Mouse (Mus musculus) heart, adult 2 months (tissue): ENCODE data around the gene Ypel2. TPM values are rescaled to one million over a fixed set of nuclear protein-coding genes. Genes with fewer than 3 reads are reported as not detected.

Experiments
- DNase-seq, 2 experiments: peaks; one replicate each; pipeline ENCODE4 v3.0.0; 2021
- H3K27ac ChIP-seq: fragments of 200-600 bp; 2 replicates; pipeline ENCODE4 v1.8.1; 2022
- H3K27me3 ChIP-seq: fragments of 200-500 bp; 2 replicates; pipeline ENCODE4 v1.6.1; 2012; ENCODE audit warnings: mild to moderate bottlenecking, low read length, inconsistent platforms, mixed read lengths; ENCODE audit not compliant: control insufficient read depth, insufficient read depth
- H3K36me3 ChIP-seq: fragments of 200-500 bp; 2 replicates; pipeline ENCODE4 v1.6.1; 2012; ENCODE audit warnings: low read length, inconsistent platforms; ENCODE audit not compliant: control insufficient read depth, insufficient read depth
- H3K4me1 ChIP-seq: fragments of 200-500 bp; 2 replicates; pipeline ENCODE4 v1.6.1; 2011; ENCODE audit warnings: low read length; ENCODE audit not compliant: control insufficient read depth, insufficient read depth
- H3K4me3 ChIP-seq: fragments of 200-600 bp; 2 replicates; pipeline ENCODE4 v1.8.1; 2022
- H3K79me2 ChIP-seq: fragments of 200-500 bp; replicated peaks from 2 replicates; pipeline ENCODE4 v1.6.1; 2012; ENCODE audit warnings: mild to moderate bottlenecking, inconsistent platforms, low read length, moderate library complexity, mixed read lengths; ENCODE audit not compliant: control insufficient read depth, insufficient read depth
- H3K9ac ChIP-seq: fragments of 200-500 bp; 2 replicates; pipeline ENCODE4 v1.6.1; 2012; ENCODE audit warnings: low read depth, mild to moderate bottlenecking, control low read depth, inconsistent platforms, low read length, mixed read lengths
- CTCF ChIP-seq: fragments of 200-600 bp; IDR thresholded peaks from 2 replicates; pipeline ENCODE4 v1.8.1; 2022; ENCODE audit warnings: antibody characterized with exemption, mild to moderate bottlenecking, moderate library complexity
- EP300 ChIP-seq: fragments of 200-500 bp; IDR thresholded peaks from 2 replicates; pipeline ENCODE4 v1.6.1; 2011; ENCODE audit warnings: low read depth, low read length, control low read depth; ENCODE audit not compliant: insufficient read depth
- POLR2A ChIP-seq: fragments of 200-500 bp; IDR thresholded peaks from 2 replicates; pipeline ENCODE4 v1.6.1; 2011; ENCODE audit warnings: mild to moderate bottlenecking, low read depth, low read length, control low read depth; ENCODE audit not compliant: insufficient read depth
- WGBS: fragments of 180-500 bp; shearing (Covaris S2); methylation state at CpG from one replicate; pipeline ENCODE4 v1.1.7; 2018; 5-methylcytosine and 5-hydroxymethylcytosine counted together
- intact Hi-C: fragments of 180-260 bp; cut with DNase I; formaldehyde crosslinking; loops from one replicate; pipeline ENCODE4 v1.15.1; 2025
- polyA plus RNA-seq: library from polyadenylated mRNA; depleted of rRNA; stranded (reverse); fragments of >200 nt; gene quantifications from 2 replicates; pipeline ENCODE4 v1.2.3, GENCODE M21; 2012
- total RNA-seq, 2 experiments: library from RNA; stranded (reverse); gene quantifications; 2 replicates each; pipeline ENCODE4 v1.2.3; 2021

Gene Ypel2
- total and polyA plus RNA-seq, 3 experiments = 7.9 to 26.3 (median 11.6) TPM

GRCm38 (mm10) chr11:86922029-86922428, 71.5 kb downstream of the Ypel2 start:
- intact Hi-C loops = loop anchor here (2.0 kb wide), 1 partner anchor 21 kb away; no protein-coding TSS in a partner anchor
- Histone ChIP-seq H3K36me3 (no peaks in the 10 kb centered on the region), H3K4me3 (no peak overlapping the region), H3K9ac (no peak overlapping the region), H3K4me1 (peaks cover 12% of the 10 kb centered on the region), H3K27ac (no peak overlapping the region), H3K79me2 (no peaks in the 10 kb centered on the region), H3K27me3 (no peaks in the 10 kb centered on the region)
- TF ChIP-seq EP300 = no peak
- 80% methylated on average over 2 of the region's 2 CpGs for WGBS
- DNase-seq = no peak

GRCm38 (mm10) chr11:86921335-86921734, 72.2 kb downstream of the Ypel2 start:
- WGBS = 42% methylated on average over 6 of the region's 6 CpGs
- DNase-seq = no peak
- intact Hi-C loops = loop anchor here (2.0 kb wide), 1 partner anchor 71 kb away; the partner anchor contains the start of gene Ypel2
- Histone ChIP-seq H3K27ac (peak overlapping the region; percentile 96), H3K4me1 (peaks cover 12% of the 10 kb centered on the region), H3K9ac (no peak overlapping the region), H3K79me2 (no peaks in the 10 kb centered on the region), H3K27me3 (no peaks in the 10 kb centered on the region), H3K4me3 (no peak overlapping the region), H3K36me3 (no peaks in the 10 kb centered on the region)
- TF ChIP-seq POLR2A (no peak), CTCF (peak; percentile 34)

- Histone ChIP-seq H3K79me2 (no peaks in the 10 kb centered on the region), H3K4me1 (peaks cover 12% of the 10 kb centered on the region), H3K9ac (no peak overlapping the region), H3K36me3 (no peaks in the 10 kb centered on the region), H3K27me3 (no peaks in the 10 kb centered on the region), H3K27ac (peak overlapping the region; percentile 96), H3K4me3 (0 out of 2 replicates have a peak overlapping the region, but pooled peaks have one; percentile 6)
- peak; percentile 71 to 86 for DNase-seq
- TF ChIP-seq CTCF (no peak), EP300 (peak; percentile 62; the same call in 1 of the 2 replicates), POLR2A (no peak)
- 11% methylated on average over 20 of the region's 20 CpGs for WGBS
- intact Hi-C loops = loop anchor here (1.0 to 2.0 kb wide), 2 partner anchors 38 to 72 kb away; partner anchors contain the start of gene Ypel2
Measured at GRCm38 (mm10) chr11:86920111-86921080, 73.1 kb downstream of the Ypel2 start.

GRCm38 (mm10) chr11:86919468-86919867, 74.0 kb downstream of the Ypel2 start:
- DNase-seq = no peak
- WGBS = 90% methylated on average over 7 of the region's 7 CpGs
- H3K27me3 ChIP-seq = no peaks in the 10 kb centered on the region
- intact Hi-C loops = no loop called here
- no peaks in the 10 kb centered on the region for H3K36me3 ChIP-seq
- H3K9ac ChIP-seq = no peak overlapping the region
- H3K4me3 ChIP-seq = no peak overlapping the region
- no peaks in the 10 kb centered on the region for H3K79me2 ChIP-seq
- peak overlapping the region; percentile 96 for H3K27ac ChIP-seq
- no peak for TF ChIP-seq POLR2A
- no peak for TF ChIP-seq CTCF
- no peak for TF ChIP-seq EP300
- peaks cover 12% of the 10 kb centered on the region for H3K4me1 ChIP-seq

GRCm38 (mm10) chr11:86917536-86917935, 76.0 kb downstream of the Ypel2 start:
- TF ChIP-seq CTCF = peak; percentile 40
- no peak for TF ChIP-seq EP300
- no peak for TF ChIP-seq POLR2A
- H3K4me3 ChIP-seq = no peak overlapping the region
- WGBS = 98% methylated on average over 2 of the region's 2 CpGs
- no peaks in the 10 kb centered on the region for H3K79me2 ChIP-seq
- no peak for DNase-seq
- H3K4me1 ChIP-seq = peaks cover 12% of the 10 kb centered on the region
- H3K36me3 ChIP-seq = no peaks in the 10 kb centered on the region
- H3K27me3 ChIP-seq = no peaks in the 10 kb centered on the region
- intact Hi-C loops = no loop called here
- H3K9ac ChIP-seq = no peak overlapping the region
- H3K27ac ChIP-seq = peak overlapping the region; percentile 71

- 45% methylated on average over 8 of the region's 8 CpGs for WGBS
- peak; percentile 43 to 73 for DNase-seq
- no peak overlapping the region for H3K9ac ChIP-seq
- H3K4me1 ChIP-seq = peaks cover 12% of the 10 kb centered on the region
- no peaks in the 10 kb centered on the region for H3K27me3 ChIP-seq
- no peak overlapping the region for H3K4me3 ChIP-seq
- no peaks in the 10 kb centered on the region for H3K36me3 ChIP-seq
- TF ChIP-seq EP300 (peak; percentile 84), CTCF (no peak), POLR2A (no peak)
- H3K27ac ChIP-seq = peak overlapping the region; percentile 71
- intact Hi-C loops = no loop called here
- H3K79me2 ChIP-seq = no peaks in the 10 kb centered on the region
Measured at GRCm38 (mm10) chr11:86916596-86917249, 76.8 kb downstream of the Ypel2 start.
